Mouse (Mus musculus) forebrain, embryonic 14.5 days (tissue): ENCODE data around the gene Gm14406. TPM values are rescaled to one million over a fixed set of nuclear protein-coding genes. Genes with fewer than 3 reads are reported as not detected.
"Not testable (repeated sequence)": the region's sequence is repeated elsewhere in the genome, so short reads cannot be mapped to it uniquely, and the experiment has no call there.

Experiments used
- ATAC-seq: fragments of 200-750 bp; cut with Nextera tagmentation; 2 replicates; pipeline ENCODE4 v1.8.0; 2017; ENCODE audit warnings: mild to moderate bottlenecking, moderate library complexity
- DNase-seq: peaks from one replicate; pipeline ENCODE4 v3.0.0-alpha.2; 2015; ENCODE audit warnings: low spot score
- H3K27ac ChIP-seq: fragments of 300-500 bp; sonication (generic); 2 replicates; pipeline ENCODE4 v1.5.1; 2014; ENCODE audit warnings: low read depth, mild to moderate bottlenecking, control low read depth, low read length, moderate library complexity
- H3K27me3 ChIP-seq: fragments of 300-500 bp; sonication (generic); replicated peaks from 2 replicates; pipeline ENCODE4 v1.6.1; 2014; ENCODE audit warnings: low read length, control low read depth, mixed read lengths; ENCODE audit not compliant: control insufficient read depth, insufficient read depth
- H3K36me3 ChIP-seq: fragments of 300-500 bp; sonication (generic); 2 replicates; pipeline ENCODE4 v1.6.1; 2014; ENCODE audit warnings: low read length, control low read depth; ENCODE audit not compliant: control insufficient read depth, insufficient read depth
- H3K4me1 ChIP-seq: fragments of 300-500 bp; sonication (generic); 2 replicates; pipeline ENCODE4 v1.6.1; 2014; ENCODE audit warnings: antibody characterized with exemption, low read length, control low read depth; ENCODE audit not compliant: control insufficient read depth, insufficient read depth
- H3K4me2 ChIP-seq: fragments of 300-500 bp; sonication (generic); 2 replicates; pipeline ENCODE4 v1.6.1; 2014; ENCODE audit warnings: mild to moderate bottlenecking, control low read depth, low read length
- H3K4me3 ChIP-seq: fragments of 300-500 bp; sonication (generic); 2 replicates; pipeline ENCODE4 v1.5.1; 2014; ENCODE audit warnings: low read depth, low read length, control low read depth
- H3K9ac ChIP-seq: fragments of 300-500 bp; sonication (generic); 2 replicates; pipeline ENCODE4 v1.6.1; 2014; ENCODE audit warnings: mild to moderate bottlenecking, low read length, control low read depth, moderate library complexity
- H3K9me3 ChIP-seq: fragments of 300-500 bp; sonication (generic); replicated peaks from 2 replicates; pipeline ENCODE4 v1.6.1; 2016; ENCODE audit warnings: low read length, control low read depth, mixed read lengths; ENCODE audit not compliant: control insufficient read depth
- WGBS: fragments of 180-500 bp; shearing (Covaris S2); extraction: QIAGEN DNeasy Blood & Tissue Kit; methylation state at CpG from one replicate; pipeline ENCODE4 v1.1.7; 2014; 5-methylcytosine and 5-hydroxymethylcytosine counted together
- polyA plus RNA-seq: library from polyadenylated mRNA; unstranded; fragments of >200 nt; fragmentation: Nextera tagmentation; extraction: Ambion mirVana; gene quantifications from 2 replicates; pipeline ENCODE4 v1.2.1, GENCODE M21; 2014

The Gm14406 gene
- not detected in 2 replicates for polyA plus RNA-seq

GRCm38 (mm10) chr2:177577998-177578397 is at the start of gene Gm14406:
Gm14406 (minus strand) TSS chr2:177578210.
- WGBS: 90% methylated on average over 2 of the region's 2 CpGs

DNA sequence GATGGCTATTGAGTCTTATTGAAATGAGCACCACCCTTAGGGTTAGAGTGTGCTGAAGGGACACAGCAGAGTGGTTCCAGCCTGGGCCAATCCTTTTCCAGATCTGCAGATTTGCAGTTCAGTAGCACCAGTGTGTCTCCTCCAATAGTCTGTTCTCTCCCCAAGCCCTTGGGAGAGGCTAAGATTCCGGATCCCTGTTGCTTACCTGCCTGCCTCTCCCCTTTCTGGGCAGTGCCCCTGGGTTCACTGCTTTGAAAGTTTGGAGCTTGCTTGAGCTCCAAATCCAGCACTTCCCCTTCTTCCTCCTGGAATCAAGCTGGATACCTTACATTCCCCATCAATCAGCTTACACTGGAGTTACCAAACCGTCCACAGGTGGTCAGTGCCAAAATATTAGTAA is 2.9 kb downstream of the Gm14406 start:
- not testable (repeated sequence) for H3K27me3 ChIP-seq, H3K36me3 ChIP-seq, H3K4me1 ChIP-seq, DNase-seq, H3K9me3 ChIP-seq, H3K27ac ChIP-seq, H3K4me3 ChIP-seq, H3K9ac ChIP-seq, H3K4me2 ChIP-seq, ATAC-seq
- 94% methylated on average over 1 of the region's 2 CpGs for WGBS

More at GRCm38 (mm10) chr2:177577998-177578397, at the start of gene Gm14406:
- ATAC-seq, H3K4me3 ChIP-seq, H3K9ac ChIP-seq, H3K9me3 ChIP-seq, H3K27ac ChIP-seq, H3K27me3 ChIP-seq, H3K4me1 ChIP-seq, H3K4me2 ChIP-seq, DNase-seq, H3K36me3 ChIP-seq: not testable (repeated sequence)

- 78% methylated on average over 4 of the region's 4 CpGs for WGBS
- not testable (repeated sequence) for ATAC-seq, H3K4me3 ChIP-seq, H3K9me3 ChIP-seq, H3K36me3 ChIP-seq, H3K27ac ChIP-seq, H3K27me3 ChIP-seq, H3K4me2 ChIP-seq, H3K4me1 ChIP-seq, DNase-seq, H3K9ac ChIP-seq
These were observed 18.6 kb downstream of the Gm14406 start for GRCm38 (mm10) chr2:177559365-177559764.

- H3K9me3 ChIP-seq, ATAC-seq, H3K4me1 ChIP-seq, H3K36me3 ChIP-seq, H3K27ac ChIP-seq, H3K27me3 ChIP-seq, H3K4me3 ChIP-seq, H3K4me2 ChIP-seq, DNase-seq, H3K9ac ChIP-seq: not testable (repeated sequence)
- WGBS: 40% methylated on average over 1 of the region's 1 CpGs
These were observed 22.7 kb downstream of the Gm14406 start for GRCm38 (mm10) chr2:177555261-177555660.

DNA sequence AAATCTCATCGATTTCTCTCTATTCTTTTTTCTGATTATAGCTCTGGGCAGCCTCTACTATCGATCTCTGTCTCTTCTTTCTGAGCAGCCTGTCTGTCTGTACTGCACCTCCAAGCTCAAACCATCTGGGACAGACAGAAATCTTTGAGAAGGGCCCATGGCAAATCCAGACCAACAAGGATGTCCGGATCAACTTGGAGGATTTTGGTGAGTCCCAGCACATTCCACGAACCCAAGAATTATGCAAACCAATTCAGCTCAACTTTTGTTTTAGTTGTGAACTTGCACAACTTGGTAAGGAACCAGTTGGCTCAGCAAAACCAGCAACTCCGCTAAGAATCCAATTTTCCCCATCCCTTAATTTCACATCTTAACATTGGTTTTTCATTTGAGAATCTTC is 40.3 kb downstream of the Gm14406 start:
- WGBS: 86% methylated on average over 5 of the region's 5 CpGs
- H3K36me3 ChIP-seq, H3K9me3 ChIP-seq, H3K9ac ChIP-seq, H3K27me3 ChIP-seq, H3K27ac ChIP-seq, H3K4me2 ChIP-seq, H3K4me1 ChIP-seq, H3K4me3 ChIP-seq, ATAC-seq, DNase-seq: not testable (repeated sequence)

- not testable (repeated sequence) for H3K27ac ChIP-seq
These were observed 40.9 kb downstream of the Gm14406 start for GRCm38 (mm10) chr2:177537141-177537540.

DNA sequence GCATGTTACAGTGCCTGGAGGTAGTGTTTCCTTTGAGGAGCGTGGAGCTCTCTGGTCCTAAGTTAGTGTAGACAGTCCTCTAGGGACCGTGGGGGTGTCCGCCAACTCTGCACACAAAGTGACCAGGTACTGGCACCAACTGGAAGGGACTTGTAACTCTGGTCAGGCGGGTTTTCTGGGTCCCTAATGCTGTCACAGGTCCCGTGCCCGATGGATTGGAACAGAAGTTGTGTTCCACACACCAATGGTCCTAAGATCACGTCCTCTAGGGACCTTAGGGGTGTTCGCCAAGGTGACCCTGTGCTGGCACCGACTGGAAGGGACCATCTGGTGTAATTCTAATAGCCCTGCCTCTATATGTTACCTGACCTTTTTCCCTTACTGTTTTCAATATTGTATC is 42.1 kb downstream of the Gm14406 start:
- no peak overlapping the region for H3K4me3 ChIP-seq
- no peaks in the 10 kb centered on the region for H3K36me3 ChIP-seq
- ATAC-seq: no peak
- H3K9me3 ChIP-seq: no peaks in the 10 kb centered on the region
- H3K4me1 ChIP-seq: no peaks in the 10 kb centered on the region
- H3K4me2 ChIP-seq: no peak overlapping the region
- no peaks in the 10 kb centered on the region for H3K27me3 ChIP-seq
- 80% methylated on average over 9 of the region's 9 CpGs for WGBS
- no peak overlapping the region for H3K27ac ChIP-seq
- no peak overlapping the region for H3K9ac ChIP-seq
- no peak for DNase-seq

More at GRCm38 (mm10) chr2:177537141-177537540, 40.9 kb downstream of the Gm14406 start:
- DNase-seq, H3K4me2 ChIP-seq, H3K4me1 ChIP-seq, H3K4me3 ChIP-seq, H3K27me3 ChIP-seq, H3K9ac ChIP-seq, H3K9me3 ChIP-seq, H3K36me3 ChIP-seq, ATAC-seq: not testable (repeated sequence)
- WGBS: 87% methylated on average over 2 of the region's 2 CpGs

DNA sequence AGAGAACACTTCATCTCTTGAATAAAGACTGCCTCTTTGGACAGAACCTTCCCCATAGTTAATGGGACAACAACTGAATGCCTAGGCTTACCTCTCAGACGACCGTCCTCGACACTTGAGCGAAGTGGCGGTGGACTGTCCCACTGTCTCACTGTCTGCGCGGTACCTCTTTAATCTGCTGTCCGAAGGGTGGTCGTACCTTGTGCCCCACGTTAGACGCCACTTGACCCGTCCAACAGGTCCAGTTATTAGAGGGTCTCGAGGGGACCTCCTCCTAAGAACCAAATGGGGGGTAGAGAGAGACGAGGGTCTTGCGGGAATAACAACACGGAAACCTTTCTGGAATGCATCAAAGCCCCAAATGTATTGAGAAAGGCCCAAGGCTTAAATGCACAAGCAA is 53.8 kb downstream of the Gm14406 start:
- H3K4me3 ChIP-seq, DNase-seq, H3K9ac ChIP-seq, ATAC-seq, H3K4me1 ChIP-seq, H3K36me3 ChIP-seq, H3K9me3 ChIP-seq, H3K27me3 ChIP-seq, H3K27ac ChIP-seq, H3K4me2 ChIP-seq: not testable (repeated sequence)
- WGBS: 92% methylated on average over 16 of the region's 16 CpGs

GRCm38 (mm10) chr2:177523674-177524073 is 54.3 kb downstream of the Gm14406 start:
- H3K4me3 ChIP-seq, DNase-seq, H3K27ac ChIP-seq, H3K4me1 ChIP-seq, H3K36me3 ChIP-seq, H3K4me2 ChIP-seq, ATAC-seq, H3K9ac ChIP-seq, H3K9me3 ChIP-seq, H3K27me3 ChIP-seq: not testable (repeated sequence)
- 86% methylated on average over 6 of the region's 6 CpGs for WGBS
